Mouse (Mus musculus) intestine, embryonic 16.5 days (tissue): ENCODE data around the gene Onecut3. TPM values are rescaled to one million over a fixed set of nuclear protein-coding genes. Genes with fewer than 3 reads are reported as not detected.

ENCODE experiments used
- ATAC-seq: fragments of 200-750 bp; cut with Nextera tagmentation; 2 replicates; pipeline ENCODE4 v1.8.0; 2017; ENCODE audit warnings: moderate TSS enrichment, moderate library complexity
- H3K27ac ChIP-seq: fragments of 300-500 bp; sonication (generic); 2 replicates; pipeline ENCODE4 v1.5.1; 2014; ENCODE audit warnings: mild to moderate bottlenecking, low read length
- H3K27me3 ChIP-seq: fragments of 300-500 bp; sonication (generic); replicated peaks from 2 replicates; pipeline ENCODE4 v1.6.1; 2014; ENCODE audit warnings: low read length, control low read depth, mixed read lengths; ENCODE audit not compliant: control insufficient read depth, insufficient read depth
- H3K36me3 ChIP-seq: fragments of 300-500 bp; sonication (generic); 2 replicates; pipeline ENCODE4 v1.6.1; 2014; ENCODE audit warnings: low read length, control low read depth; ENCODE audit not compliant: control insufficient read depth, insufficient read depth
- H3K4me1 ChIP-seq: fragments of 300-500 bp; sonication (generic); 2 replicates; pipeline ENCODE4 v1.6.1; 2014; ENCODE audit warnings: low read length, control low read depth, mixed read lengths; ENCODE audit not compliant: control insufficient read depth, insufficient read depth
- H3K4me2 ChIP-seq: fragments of 300-500 bp; sonication (generic); 2 replicates; pipeline ENCODE4 v1.6.1; 2014; ENCODE audit warnings: low read depth, low read length, control low read depth
- H3K4me3 ChIP-seq: fragments of 300-500 bp; sonication (generic); 2 replicates; pipeline ENCODE4 v1.5.1; 2014; ENCODE audit warnings: mild to moderate bottlenecking, low read length
- H3K9ac ChIP-seq: fragments of 300-500 bp; sonication (generic); 2 replicates; pipeline ENCODE4 v1.6.1; 2014; ENCODE audit warnings: low read depth, low read length
- H3K9me3 ChIP-seq: fragments of 300-500 bp; sonication (generic); 2 replicates; pipeline ENCODE4 v1.6.1; 2016; ENCODE audit warnings: low read length, control low read depth; ENCODE audit not compliant: control insufficient read depth
- WGBS: fragments of 180-500 bp; shearing (Covaris S2); extraction: QIAGEN DNeasy Blood & Tissue Kit; methylation state at CpG from one replicate; pipeline ENCODE4 v1.1.7; 2014; 5-methylcytosine and 5-hydroxymethylcytosine counted together
- polyA plus RNA-seq: library from polyadenylated mRNA; unstranded; fragments of >200 nt; fragmentation: Nextera tagmentation; extraction: Ambion mirVana; gene quantifications from 2 replicates; pipeline ENCODE4 v1.2.1, GENCODE M21; 2015

Onecut3 gene
- polyA plus RNA-seq, 1 experiment from 2014 or later: 0.10 TPM

- Histone ChIP-seq H3K4me3 (no peak overlapping the region), H3K36me3 (no peaks in the 10 kb centered on the region), H3K9me3 (no peaks in the 10 kb centered on the region), H3K9ac (no peak overlapping the region), H3K27ac (no peak overlapping the region), H3K4me1 (peaks cover 6% of the 10 kb centered on the region), H3K27me3 (peaks cover 41% of the 10 kb centered on the region), H3K4me2 (no peak overlapping the region)
- WGBS: 20% methylated on average over 18 of the region's 19 CpGs
- ATAC-seq: no peak
Measured at GRCm38 (mm10) chr10:80513739-80514138, 19.1 kb downstream of the Onecut3 start.

GRCm38 (mm10) chr10:80519287-80519686 lies 24.7 kb downstream of the Onecut3 start:
- WGBS: 76% methylated on average over 2 of the region's 2 CpGs
- H3K36me3 ChIP-seq: no peaks in the 10 kb centered on the region
- peaks cover 4% of the 10 kb centered on the region; the same call in 1 of the 2 replicates for H3K9me3 ChIP-seq
- H3K9ac ChIP-seq: no peak overlapping the region
- no peak for ATAC-seq
- no peak overlapping the region for H3K4me2 ChIP-seq
- no peaks in the 10 kb centered on the region for H3K4me1 ChIP-seq
- no peak overlapping the region for H3K27ac ChIP-seq
- H3K4me3 ChIP-seq: no peak overlapping the region
- H3K27me3 ChIP-seq: peaks cover 11% of the 10 kb centered on the region

- no peak for ATAC-seq
- Histone ChIP-seq H3K9ac (no peak overlapping the region), H3K27ac (no peak overlapping the region), H3K4me2 (no peak overlapping the region), H3K9me3 (peaks cover 4% of the 10 kb centered on the region; the same call in 1 of the 2 replicates), H3K4me3 (no peak overlapping the region), H3K27me3 (peaks cover 2% of the 10 kb centered on the region; the same call in 1 of the 2 replicates), H3K4me1 (no peaks in the 10 kb centered on the region), H3K36me3 (no peaks in the 10 kb centered on the region)
- WGBS: 89% methylated on average over 7 of the region's 7 CpGs
Measured at GRCm38 (mm10) chr10:80523299-80523698, 28.7 kb downstream of the Onecut3 start.

DNA sequence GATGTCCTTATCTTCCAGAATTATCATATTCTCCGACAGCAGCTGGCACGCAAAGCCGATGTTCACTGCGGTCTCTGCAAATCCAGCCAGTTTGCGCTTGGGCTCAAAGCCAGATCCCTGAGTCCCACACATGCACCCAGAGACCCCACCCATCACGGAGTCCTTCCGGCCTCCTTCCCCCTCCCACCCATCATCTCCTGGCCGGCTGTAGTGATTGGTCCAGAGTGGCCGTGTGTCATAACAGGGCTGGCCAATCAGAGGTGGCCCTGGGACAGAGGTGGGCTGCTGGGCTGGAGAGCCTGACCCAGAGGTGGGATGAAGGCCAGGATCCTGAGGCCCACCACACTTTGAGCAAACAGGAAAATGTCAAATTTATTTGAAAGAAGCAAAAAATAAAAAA lies 31.5 kb downstream of the Onecut3 start:
- Histone ChIP-seq H3K36me3 (no peaks in the 10 kb centered on the region), H3K9me3 (no peaks in the 10 kb centered on the region), H3K9ac (no peak overlapping the region; the same call in 1 of the 2 replicates), H3K4me1 (no peaks in the 10 kb centered on the region), H3K4me3 (no peak overlapping the region), H3K27ac (no peak overlapping the region), H3K4me2 (peak overlapping the region; percentile 27; the same call in 1 of the 2 replicates), H3K27me3 (0 out of 2 replicates have a peak, but pooled peaks cover 2% of the 10 kb centered on the region)
- WGBS: 19% methylated on average over 9 of the region's 9 CpGs
- peak; percentile 63 for ATAC-seq

DNA sequence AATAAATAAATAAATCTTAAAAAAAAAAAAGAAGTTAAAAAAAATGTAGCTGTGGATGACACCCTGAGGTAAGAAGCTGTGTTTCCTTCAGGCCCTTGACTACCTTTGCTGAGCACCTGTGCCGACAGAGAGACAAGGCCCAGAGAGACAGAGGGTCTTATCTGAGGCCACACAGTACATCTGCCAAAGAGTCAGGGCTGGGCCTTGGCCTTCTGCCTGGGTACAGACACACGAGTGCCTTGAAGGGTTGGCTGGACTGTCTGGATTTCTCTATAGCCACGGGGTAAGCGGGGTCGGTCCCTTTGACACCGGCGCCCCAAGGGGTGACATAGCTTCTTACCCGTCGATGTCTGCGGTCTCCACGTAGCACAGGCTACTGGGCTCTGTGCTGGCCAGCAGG lies 38.1 kb downstream of the Onecut3 start:
- ATAC-seq: no peak
- Histone ChIP-seq H3K36me3 (no peaks in the 10 kb centered on the region), H3K9me3 (no peaks in the 10 kb centered on the region), H3K4me2 (no peak overlapping the region), H3K4me3 (no peak overlapping the region), H3K27me3 (peaks cover 11% of the 10 kb centered on the region; the same call in 1 of the 2 replicates), H3K4me1 (peaks cover 9% of the 10 kb centered on the region), H3K9ac (no peak overlapping the region), H3K27ac (no peak overlapping the region)
- WGBS: 86% methylated on average over 11 of the region's 11 CpGs

- 13% methylated on average over 7 of the region's 7 CpGs for WGBS
- peak; percentile 65 for ATAC-seq
- Histone ChIP-seq H3K9ac (no peak overlapping the region), H3K4me1 (peaks cover 10% of the 10 kb centered on the region), H3K27me3 (peaks cover 18% of the 10 kb centered on the region), H3K4me3 (no peak overlapping the region), H3K4me2 (no peak overlapping the region), H3K27ac (no peak overlapping the region), H3K36me3 (no peaks in the 10 kb centered on the region), H3K9me3 (no peaks in the 10 kb centered on the region)
Measured at GRCm38 (mm10) chr10:80533704-80534103, 39.1 kb downstream of the Onecut3 start.

DNA sequence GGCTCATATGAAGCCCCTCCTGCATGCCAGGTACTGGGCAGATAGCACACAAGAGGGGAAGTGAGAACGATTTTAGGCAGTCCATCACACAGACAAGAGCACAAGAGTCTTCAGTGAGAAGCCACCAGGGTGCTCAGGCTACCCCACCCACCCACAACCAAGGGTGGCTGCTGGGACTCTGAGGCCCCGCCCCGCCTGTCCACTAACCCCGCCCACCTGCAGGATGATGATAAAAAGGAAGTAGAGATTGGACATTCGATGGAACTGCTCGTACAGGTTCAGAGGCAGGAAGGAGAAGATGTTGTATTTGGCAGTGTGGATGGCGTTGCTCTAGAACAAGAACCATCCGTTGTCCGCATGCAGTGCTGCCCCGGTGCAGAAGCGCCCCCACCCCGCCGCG lies 40.4 kb downstream of the Onecut3 start:
- no peaks in the 10 kb centered on the region for H3K36me3 ChIP-seq
- H3K9me3 ChIP-seq: no peaks in the 10 kb centered on the region
- peak overlapping the region; percentile 21; the same call in 1 of the 2 replicates for H3K4me3 ChIP-seq
- H3K27me3 ChIP-seq: peaks cover 18% of the 10 kb centered on the region
- H3K4me1 ChIP-seq: peaks cover 14% of the 10 kb centered on the region
- H3K4me2 ChIP-seq: peak overlapping the region; percentile 37; the same call in 1 of the 2 replicates
- 7% methylated on average over 14 of the region's 14 CpGs for WGBS
- no peak overlapping the region; the same call in 1 of the 2 replicates for H3K9ac ChIP-seq
- ATAC-seq: no peak
- no peak overlapping the region for H3K27ac ChIP-seq

DNA sequence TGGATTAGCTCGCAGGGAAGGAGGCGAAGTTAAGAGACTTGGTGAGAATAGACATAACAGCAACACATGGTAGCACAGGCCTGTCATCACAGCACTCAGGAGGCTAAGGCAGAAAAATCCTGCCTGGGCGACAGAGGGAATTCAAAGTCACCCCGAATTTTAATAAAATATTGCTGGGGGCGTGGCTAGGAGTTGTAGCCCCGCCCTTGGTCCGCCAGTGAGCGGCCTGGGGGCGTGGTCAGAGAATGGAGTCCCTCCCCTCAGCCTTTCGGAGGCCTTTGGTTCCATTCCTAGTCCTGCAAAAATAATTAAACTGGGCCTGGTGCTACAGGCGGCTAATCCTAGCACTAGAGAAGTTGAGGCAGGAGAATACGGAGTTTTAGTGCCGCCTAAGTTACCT lies 41.1 kb downstream of the Onecut3 start:
- no peak for ATAC-seq
- H3K4me1 ChIP-seq: peaks cover 14% of the 10 kb centered on the region
- no peak overlapping the region for H3K27ac ChIP-seq
- 0 out of 2 replicates have a peak overlapping the region, but pooled peaks have one; percentile 37 for H3K9ac ChIP-seq
- peak overlapping the region; percentile 37; the same call in 1 of the 2 replicates for H3K4me2 ChIP-seq
- no peaks in the 10 kb centered on the region for H3K36me3 ChIP-seq
- 12% methylated on average over 13 of the region's 13 CpGs for WGBS
- peaks cover 18% of the 10 kb centered on the region for H3K27me3 ChIP-seq
- H3K4me3 ChIP-seq: no peak overlapping the region; the same call in 1 of the 2 replicates
- H3K9me3 ChIP-seq: no peaks in the 10 kb centered on the region

GRCm38 (mm10) chr10:80538180-80538579 lies 43.5 kb downstream of the Onecut3 start:
- H3K4me3 ChIP-seq: no peak overlapping the region
- no peak overlapping the region for H3K9ac ChIP-seq
- peaks cover 18% of the 10 kb centered on the region for H3K27me3 ChIP-seq
- H3K27ac ChIP-seq: no peak overlapping the region
- WGBS: 57% methylated on average over 5 of the region's 5 CpGs
- H3K4me2 ChIP-seq: no peak overlapping the region
- peaks cover 8% of the 10 kb centered on the region; the same call in 1 of the 2 replicates for H3K36me3 ChIP-seq
- H3K9me3 ChIP-seq: no peaks in the 10 kb centered on the region
- no peak for ATAC-seq
- peaks cover 14% of the 10 kb centered on the region for H3K4me1 ChIP-seq
